Mouse (Mus musculus) spleen, adult 18-20 months (tissue): ENCODE data around the gene Fnbp1l.

Experiments
- DNase-seq, 2 experiments: peaks; one replicate each; pipeline ENCODE4 v3.0.0; 2022; ENCODE audit warnings: mixed read lengths in 2 of 2

The Fnbp1l gene

GRCm38 (mm10) chr3:122490574-122490973, 128.9 kb downstream of the Fnbp1l start:
- DNase-seq = no peak
